Mouse (Mus musculus) left cerebral cortex, postnatal 10 days (tissue): ENCODE measurements around the gene Ttll13. TPM values are rescaled to one million over a fixed set of nuclear protein-coding genes. Genes with fewer than 3 reads are reported as not detected.

Experiments used
- DNase-seq, 2 experiments: peaks; one replicate each; pipeline ENCODE4 v3.0.0; 2021 to 2022; ENCODE audit warnings: low spot score in 2 of 2, mixed read lengths in 1 of 2; ENCODE audit errors: extremely low spot score in 1 of 2
- intact Hi-C: fragments of 180-260 bp; cut with DNase I; formaldehyde crosslinking; loops from one replicate; pipeline ENCODE4 v1.15.1; 2025
- total RNA-seq, 2 experiments: library from RNA; stranded (reverse); gene quantifications; 2 replicates each; pipeline ENCODE4 v1.2.3; 2021

The Ttll13 gene
- 1 to 10 TPM; 1.3 to 2.2 TPM for total RNA-seq

- DNase-seq: peak; percentile 96 to 99
- intact Hi-C loops: no loop called here
Measured at GRCm38 (mm10) chr7:80246148-80246721, at the start of gene Ttll13. Gene Ttll13 (plus strand): TSS chr7:80246376.

GRCm38 (mm10) chr7:80197371-80197770 lies 48.8 kb upstream of the Ttll13 start:
- DNase-seq: no peak
- intact Hi-C loops: no loop called here

GRCm38 (mm10) chr7:80197941-80198778 lies 48.0 kb upstream of the Ttll13 start:
- intact Hi-C loops: no loop called here
- peak; percentile 65 to 89 for DNase-seq

- DNase-seq: no peak
- intact Hi-C loops: no loop called here
Measured at GRCm38 (mm10) chr7:80198863-80199262, 47.3 kb upstream of the Ttll13 start.

- DNase-seq: no peak
- intact Hi-C loops: no loop called here
Measured at GRCm38 (mm10) chr7:80199286-80199685, 46.9 kb upstream of the Ttll13 start.

- no peak for DNase-seq
- intact Hi-C loops: no loop called here
Measured at GRCm38 (mm10) chr7:80199851-80200587, 46.2 kb upstream of the Ttll13 start.

- DNase-seq: no peak
- intact Hi-C loops: no loop called here
Measured at GRCm38 (mm10) chr7:80200588-80200945, 45.6 kb upstream of the Ttll13 start.

- intact Hi-C loops: no loop called here
- no peak for DNase-seq
Measured at GRCm38 (mm10) chr7:80200963-80201539, 45.1 kb upstream of the Ttll13 start.

GRCm38 (mm10) chr7:80201888-80202540 lies 44.2 kb upstream of the Ttll13 start:
- DNase-seq: peak; percentile 41 to 44
- intact Hi-C loops: no loop called here

- DNase-seq: no peak
- intact Hi-C loops: no loop called here
Measured at GRCm38 (mm10) chr7:80202961-80203360, 43.2 kb upstream of the Ttll13 start.

GRCm38 (mm10) chr7:80203638-80204096 lies 42.5 kb upstream of the Ttll13 start:
- DNase-seq: no peak
- intact Hi-C loops: no loop called here

- intact Hi-C loops: no loop called here
- DNase-seq: no peak
Measured at GRCm38 (mm10) chr7:80204362-80204761, 41.8 kb upstream of the Ttll13 start.

GRCm38 (mm10) chr7:80204961-80205360 lies 41.2 kb upstream of the Ttll13 start:
- DNase-seq: no peak
- intact Hi-C loops: no loop called here

- intact Hi-C loops: no loop called here
Measured at GRCm38 (mm10) chr7:80205705-80206589, 40.2 kb upstream of the Ttll13 start.

GRCm38 (mm10) chr7:80207314-80207731 lies 38.9 kb upstream of the Ttll13 start:
- intact Hi-C loops: no loop called here
- no peak for DNase-seq

More at GRCm38 (mm10) chr7:80205705-80206589, 40.2 kb upstream of the Ttll13 start:
- no peak for DNase-seq

GRCm38 (mm10) chr7:80208026-80208642 lies 38.0 kb upstream of the Ttll13 start:
- intact Hi-C loops: no loop called here
- DNase-seq: no peak

- intact Hi-C loops: no loop called here
Measured at GRCm38 (mm10) chr7:80208738-80209430, 37.3 kb upstream of the Ttll13 start.

More at GRCm38 (mm10) chr7:80208738-80209430, 37.3 kb upstream of the Ttll13 start:
- DNase-seq: peak in 1 of 2 experiments; percentile 58
